Mouse (Mus musculus) testis, adult 2 months (tissue): ENCODE results near the gene Krr1.
"Not testable (repeated sequence)": the region's sequence is repeated elsewhere in the genome, so short reads cannot be mapped to it uniquely, and the experiment has no call there.

ENCODE experiments used
- CTCF ChIP-seq: fragments of 200-500 bp; IDR thresholded peaks from 2 replicates; pipeline ENCODE4 v1.5.1; 2012; ENCODE audit warnings: low read depth, mild to moderate bottlenecking, inconsistent platforms, low read length, moderate library complexity; ENCODE audit not compliant: control insufficient read depth, insufficient read depth, insufficient replicate concordance
- POLR2A ChIP-seq: fragments of 200-500 bp; IDR thresholded peaks from 2 replicates; pipeline ENCODE4 v1.6.1; 2012; ENCODE audit warnings: low read depth, mild to moderate bottlenecking, inconsistent platforms, low read length, moderate library complexity; ENCODE audit not compliant: control insufficient read depth

DNA sequence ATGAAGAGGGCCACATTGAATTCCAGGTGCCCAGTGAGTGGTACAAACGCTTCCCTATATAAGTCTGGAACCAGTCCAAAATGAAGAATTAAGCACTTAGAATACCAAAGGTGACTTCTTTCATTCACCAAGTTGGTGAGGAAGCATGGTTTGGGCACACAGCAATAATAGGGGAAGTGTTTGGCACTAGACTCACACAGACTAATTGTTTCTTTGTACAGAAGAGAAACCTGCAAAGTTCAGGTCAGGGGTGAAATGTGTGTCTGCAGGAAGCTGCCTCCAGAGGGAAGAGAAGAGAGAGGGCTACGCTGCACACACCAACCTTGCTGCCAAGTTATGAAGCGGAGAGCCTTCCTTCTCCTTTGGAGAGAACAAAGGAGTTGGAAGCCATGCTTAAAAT is 56.2 kb downstream of the Krr1 start:
- TF ChIP-seq POLR2A, CTCF: not testable (repeated sequence)
